Mouse (Mus musculus) forebrain, postnatal 0 days (tissue): ENCODE results near the gene Rasgrf2. TPM values are rescaled to one million over a fixed set of nuclear protein-coding genes. Genes with fewer than 3 reads are reported as not detected.

ENCODE experiments used
- ATAC-seq: fragments of 200-750 bp; cut with Nextera tagmentation; 2 replicates; pipeline ENCODE4 v1.8.0; 2017; ENCODE audit warnings: mild to moderate bottlenecking, moderate library complexity
- DNase-seq: peaks from one replicate; pipeline ENCODE4 v3.0.0-alpha.2; 2015
- H3K27ac ChIP-seq: fragments of 300-500 bp; sonication (generic); 2 replicates; pipeline ENCODE4 v1.5.1; 2014; ENCODE audit warnings: low read depth, mild to moderate bottlenecking, antibody characterized with exemption, low read length, moderate library complexity, mixed read lengths
- H3K27me3 ChIP-seq: fragments of 300-500 bp; sonication (generic); 2 replicates; pipeline ENCODE4 v1.6.1; 2014; ENCODE audit warnings: mild to moderate bottlenecking, low read length, mixed read lengths; ENCODE audit not compliant: insufficient read depth
- H3K36me3 ChIP-seq: fragments of 300-500 bp; sonication (generic); 2 replicates; pipeline ENCODE4 v1.6.1; 2014; ENCODE audit warnings: mild to moderate bottlenecking, moderate library complexity; ENCODE audit not compliant: insufficient read depth
- H3K4me1 ChIP-seq: fragments of 300-500 bp; sonication (generic); 2 replicates; pipeline ENCODE4 v1.6.1; 2014; ENCODE audit warnings: antibody characterized with exemption; ENCODE audit not compliant: insufficient read depth
- H3K4me2 ChIP-seq: fragments of 300-500 bp; sonication (generic); 2 replicates; pipeline ENCODE4 v1.6.1; 2014; ENCODE audit warnings: low read depth, mild to moderate bottlenecking, moderate library complexity
- H3K4me3 ChIP-seq: fragments of 300-500 bp; sonication (generic); 2 replicates; pipeline ENCODE4 v1.5.1; 2014; ENCODE audit warnings: low read depth, low read length, mixed read lengths
- H3K9ac ChIP-seq: fragments of 300-500 bp; sonication (generic); 2 replicates; pipeline ENCODE4 v1.6.1; 2014; ENCODE audit warnings: mild to moderate bottlenecking
- H3K9me3 ChIP-seq: fragments of 300-500 bp; sonication (generic); 2 replicates; pipeline ENCODE4 v1.6.1; 2016; ENCODE audit warnings: low read length
- CTCF ChIP-seq: sonication (generic); IDR thresholded peaks from 2 replicates; pipeline ENCODE4 v1.5.1; 2016; ENCODE audit warnings: antibody characterized with exemption, control low read depth, low read depth
- WGBS: fragments of 180-500 bp; shearing (Covaris S2); extraction: QIAGEN DNeasy Blood & Tissue Kit; methylation state at CpG from one replicate; pipeline ENCODE4 v1.1.7; 2014; 5-methylcytosine and 5-hydroxymethylcytosine counted together
- polyA plus RNA-seq: library from polyadenylated mRNA; unstranded; fragments of >200 nt; fragmentation: Nextera tagmentation; extraction: Ambion mirVana; gene quantifications from 2 replicates; pipeline ENCODE4 v1.2.1, GENCODE M21; 2015
- total RNA-seq: library from RNA; depleted of rRNA; stranded (reverse); fragments of >200 nt; gene quantifications from 2 replicates; pipeline ENCODE4 v1.2.3, GENCODE M21; 2014

Rasgrf2 gene
- total and polyA plus RNA-seq, 2 experiments from 2014 or later: 7.0 to 63.5 TPM

DNA sequence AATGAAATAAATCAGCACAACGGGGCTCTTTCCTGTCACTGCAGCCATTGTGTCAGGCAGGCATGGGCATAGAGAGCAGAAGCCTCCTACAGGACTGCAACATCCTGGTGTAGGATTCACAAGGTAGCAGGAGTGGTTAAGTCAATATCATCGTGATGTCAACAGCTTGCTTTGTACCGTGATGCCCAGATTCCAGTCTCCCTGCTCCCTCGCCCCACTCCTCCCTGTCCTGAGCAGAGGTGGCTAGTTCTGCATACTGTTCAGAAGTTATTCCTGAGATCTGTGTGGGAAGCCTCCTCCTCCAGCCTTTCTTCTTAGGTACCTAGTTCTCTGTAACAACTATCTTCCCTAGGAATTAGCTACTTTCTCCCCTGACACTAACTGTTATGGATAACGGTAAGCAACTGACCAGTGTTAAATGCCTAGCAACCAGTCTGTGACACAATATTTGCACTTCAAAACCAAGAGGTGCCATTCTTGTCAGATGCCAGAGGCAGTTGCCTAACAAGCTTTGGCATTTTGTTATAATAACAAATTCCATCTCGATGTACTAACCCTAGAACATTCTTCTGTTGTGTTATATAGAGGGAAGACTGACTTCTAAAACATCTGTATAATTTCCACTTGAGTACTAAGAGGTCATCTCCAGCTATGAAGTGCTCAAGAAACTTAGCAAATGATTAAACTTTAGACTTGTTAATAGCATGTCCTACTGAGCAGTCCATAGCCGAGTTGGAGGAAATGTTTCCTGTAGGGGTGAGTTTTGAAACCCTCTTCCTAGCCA, 201.3 kb downstream of the Rasgrf2 start:
- H3K9me3 ChIP-seq: no peaks in the 10 kb centered on the region
- TF ChIP-seq CTCF: no peak
- H3K9ac ChIP-seq: no peak overlapping the region
- no peak for ATAC-seq
- no peak for DNase-seq
- H3K36me3 ChIP-seq: no peaks in the 10 kb centered on the region
- no peaks in the 10 kb centered on the region for H3K4me1 ChIP-seq
- no peaks in the 10 kb centered on the region for H3K27me3 ChIP-seq
- H3K27ac ChIP-seq: no peak overlapping the region
- no peak overlapping the region for H3K4me3 ChIP-seq
- H3K4me2 ChIP-seq: no peak overlapping the region
- WGBS: 83% methylated on average over 7 of the region's 7 CpGs

DNA sequence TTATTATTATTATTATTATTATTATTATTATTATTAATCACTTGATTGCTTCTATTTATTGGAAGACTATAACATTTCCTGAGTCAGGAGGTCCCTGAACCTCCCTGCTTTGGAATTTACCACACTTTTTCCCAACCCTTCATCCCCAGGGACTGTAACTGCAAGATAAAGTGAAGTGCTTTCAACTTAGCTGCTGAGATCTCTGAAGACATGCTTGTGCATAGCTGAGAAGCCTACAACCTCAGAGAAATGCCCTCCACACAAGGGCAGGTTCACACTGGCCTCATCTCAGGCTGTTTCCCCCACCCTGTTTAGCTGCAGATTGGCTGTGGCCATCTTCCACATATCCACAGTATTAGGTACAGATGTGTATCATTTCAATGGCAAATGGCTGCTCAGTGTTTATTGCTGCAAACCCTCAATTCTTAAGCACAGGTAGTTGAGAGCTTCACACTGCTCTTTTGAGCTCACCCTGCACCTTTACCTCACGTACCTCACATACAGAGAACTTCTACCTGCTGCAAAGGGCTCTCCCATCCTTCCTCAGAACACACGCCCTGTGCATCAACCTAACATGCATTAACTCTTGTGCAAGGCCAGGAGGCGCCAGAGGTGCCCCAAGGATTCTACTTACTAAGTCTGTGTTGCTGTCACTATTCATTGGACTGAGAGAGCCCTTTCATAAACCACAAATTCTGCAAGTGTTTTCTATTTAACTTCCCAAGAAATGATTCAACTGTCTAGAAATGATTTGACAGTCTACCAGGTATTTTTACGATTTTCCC, 202.7 kb downstream of the Rasgrf2 start:
- H3K4me3 ChIP-seq: no peak overlapping the region
- TF ChIP-seq CTCF: 0 out of 2 replicates have a peak, but pooled peaks have one; percentile 23
- no peak overlapping the region for H3K9ac ChIP-seq
- H3K9me3 ChIP-seq: no peaks in the 10 kb centered on the region
- H3K27me3 ChIP-seq: no peaks in the 10 kb centered on the region
- no peak for DNase-seq
- H3K36me3 ChIP-seq: no peaks in the 10 kb centered on the region
- no peak for ATAC-seq
- H3K27ac ChIP-seq: no peak overlapping the region
- H3K4me1 ChIP-seq: no peaks in the 10 kb centered on the region
- no peak overlapping the region for H3K4me2 ChIP-seq
- whole genome bisulfite sequencing: 78% methylated on average over 4 of the region's 4 CpGs

DNA sequence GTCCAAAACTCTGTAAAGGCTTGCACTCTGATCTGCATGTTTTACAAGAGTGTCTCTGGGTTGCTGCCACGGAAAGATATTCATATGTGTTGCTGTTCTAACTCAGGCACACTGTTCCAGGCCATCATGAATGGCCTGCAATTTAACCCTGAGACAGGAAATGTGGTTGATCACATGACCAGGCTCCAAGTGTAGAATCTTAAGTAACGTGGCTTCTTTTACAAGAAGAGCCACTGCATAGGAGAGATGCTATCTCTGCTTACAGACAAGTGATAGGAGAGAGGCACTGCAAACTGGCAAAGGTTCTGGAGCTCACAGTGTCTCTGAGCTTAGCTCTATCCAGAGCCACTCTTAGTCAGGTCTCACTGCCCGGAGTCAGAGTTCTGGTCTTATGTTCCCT, 210.4 kb downstream of the Rasgrf2 start:
- no peak for ATAC-seq
- H3K9me3 ChIP-seq: no peaks in the 10 kb centered on the region
- 75% methylated on average over 3 of the region's 3 CpGs for WGBS

DNA sequence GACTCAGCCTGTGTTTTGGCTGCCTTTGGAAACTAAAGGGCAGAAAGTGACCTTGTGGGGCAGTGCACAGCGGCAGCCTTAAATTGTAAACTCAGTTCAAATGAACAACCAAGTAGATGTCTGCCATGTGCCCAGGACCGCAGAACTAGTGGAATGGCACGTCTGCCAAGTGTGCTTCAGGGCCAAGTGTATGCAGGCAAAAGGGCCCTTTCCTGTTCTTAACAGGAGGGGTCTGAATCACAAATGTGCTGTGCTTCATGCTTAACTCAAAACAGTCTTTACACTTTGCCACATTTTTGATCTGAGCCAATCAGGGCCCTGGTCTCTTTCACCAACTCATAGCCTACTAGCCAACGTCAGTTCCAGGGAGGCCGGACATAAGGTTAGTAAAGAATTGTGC, 212.7 kb downstream of the Rasgrf2 start:
- Histone ChIP-seq H3K4me2 (no peak overlapping the region), H3K9ac (no peak overlapping the region), H3K9me3 (no peaks in the 10 kb centered on the region), H3K36me3 (no peaks in the 10 kb centered on the region), H3K4me1 (peaks cover 4% of the 10 kb centered on the region; the same call in 1 of the 2 replicates), H3K27ac (no peak overlapping the region), H3K4me3 (no peak overlapping the region), H3K27me3 (no peaks in the 10 kb centered on the region)
- ATAC-seq (no peak), DNase-seq (no peak)
- TF ChIP-seq CTCF: no peak
- 50% methylated on average over 5 of the region's 5 CpGs for WGBS

More for the DNA sequence above, 210.4 kb downstream of the Rasgrf2 start:
- Histone ChIP-seq H3K27ac (no peak overlapping the region), H3K36me3 (no peaks in the 10 kb centered on the region), H3K4me2 (no peak overlapping the region), H3K9ac (no peak overlapping the region), H3K27me3 (no peaks in the 10 kb centered on the region), H3K4me3 (no peak overlapping the region), H3K4me1 (no peaks in the 10 kb centered on the region)
- no peak for DNase-seq
- no peak for TF ChIP-seq CTCF

DNA sequence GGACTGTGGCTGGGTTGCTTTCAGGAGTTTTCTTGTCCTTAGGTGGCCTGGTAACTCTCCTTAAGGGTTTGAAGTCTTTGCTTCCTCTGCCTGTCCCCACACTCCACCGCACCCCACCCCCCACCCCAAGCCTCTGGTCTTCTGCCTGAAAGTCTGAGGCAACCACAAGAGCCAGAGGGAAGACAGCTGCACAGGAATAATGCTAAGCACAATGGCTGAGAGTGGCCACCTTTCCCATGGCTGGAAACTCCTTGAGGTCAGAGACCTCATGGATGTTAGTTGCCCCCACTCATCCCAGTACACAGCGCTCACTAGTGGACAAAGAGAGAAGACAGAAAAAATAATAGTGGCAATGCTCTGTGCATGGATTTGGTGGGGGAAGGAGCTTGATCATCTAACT, 213.6 kb downstream of the Rasgrf2 start:
- H3K36me3 ChIP-seq: no peaks in the 10 kb centered on the region
- H3K4me2 ChIP-seq: no peak overlapping the region
- DNase-seq (no peak), ATAC-seq (no peak)
- H3K4me3 ChIP-seq: no peak overlapping the region
- no peak overlapping the region for H3K27ac ChIP-seq
- no peak overlapping the region for H3K9ac ChIP-seq
- no peaks in the 10 kb centered on the region for H3K27me3 ChIP-seq
- WGBS: 92% methylated on average over 2 of the region's 2 CpGs
- no peaks in the 10 kb centered on the region for H3K9me3 ChIP-seq
- no peak for TF ChIP-seq CTCF
- peaks cover 4% of the 10 kb centered on the region; the same call in 1 of the 2 replicates for H3K4me1 ChIP-seq

DNA sequence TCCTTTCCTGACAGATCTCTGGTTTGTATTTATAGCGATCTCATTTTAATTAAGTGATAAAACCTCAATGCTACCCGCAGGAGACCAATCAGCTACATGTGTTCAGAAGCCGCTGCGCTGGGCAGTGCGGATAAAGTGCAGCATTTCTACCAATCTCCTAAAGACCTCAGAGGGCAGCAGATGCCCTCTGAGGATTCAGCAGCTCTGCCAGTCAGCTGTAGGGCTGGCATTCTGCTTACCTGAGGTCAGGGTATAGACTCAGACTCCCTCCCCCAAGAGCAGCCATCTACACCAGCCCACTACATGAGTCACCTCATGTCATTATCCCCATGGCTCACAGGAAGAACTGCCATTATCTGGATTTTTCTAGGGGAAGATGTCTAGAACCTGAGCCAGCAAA, 215.1 kb downstream of the Rasgrf2 start:
- no peak for DNase-seq
- Histone ChIP-seq H3K36me3 (no peaks in the 10 kb centered on the region), H3K27me3 (no peaks in the 10 kb centered on the region), H3K27ac (no peak overlapping the region; the same call in 1 of the 2 replicates), H3K4me3 (no peak overlapping the region), H3K9me3 (no peaks in the 10 kb centered on the region), H3K9ac (0 out of 2 replicates have a peak overlapping the region, but pooled peaks have one; percentile 10), H3K4me1 (peaks cover 4% of the 10 kb centered on the region; the same call in 1 of the 2 replicates), H3K4me2 (no peak overlapping the region)
- TF ChIP-seq CTCF: no peak; the same call in 1 of the 2 replicates
- no peak for ATAC-seq
- 73% methylated on average over 5 of the region's 5 CpGs for WGBS
